8 mouse cellular contexts compared by ENCODE assay signal in genomic region chr6:100670880-100671344, GRCm38 (mm10). TPM values are rescaled to one million over a fixed set of nuclear protein-coding genes. Genes with fewer than 3 reads are reported as not detected.
A peak's percentile ranks its signal among the peaks of the same experiment; 100 is the strongest.
DNase-seq lines count a peak whose midpoint lies in the region; ATAC-seq lines count a peak whose summit lies in the region.

TSS of gene Shq1 (minus strand) at chr6:100671157.

- H3K36me3 ChIP-seq in heart, embryonic 10.5 days: no peaks in the 10 kb centered on the region
- H3K36me3 ChIP-seq in kidney, embryonic 15.5 days: no peaks in the 10 kb centered on the region

- peak within 1 kb of the TSS; percentile 96 for H3K4me3 ChIP-seq in heart, embryonic 10.5 days
- H3K4me3 ChIP-seq in kidney, embryonic 15.5 days (replicated peaks): peak within 1 kb of the TSS; percentile 98

- peak within 1 kb of the TSS; percentile 90 for H3K27ac ChIP-seq in heart, embryonic 10.5 days
- peak within 1 kb of the TSS; percentile 70 for H3K27ac ChIP-seq in kidney, embryonic 15.5 days

- no peaks in the 10 kb centered on the region for H3K9me3 ChIP-seq in heart, embryonic 10.5 days
- no peaks in the 10 kb centered on the region for H3K9me3 ChIP-seq in kidney, embryonic 15.5 days (replicated peaks)

- DNase-seq in B cell, adult 2 months: peak; percentile 93
- DNase-seq in brain, adult 2 months (ENCODE audit: low read depth, low spot score): peak; percentile 95
- peak; percentile 89 for DNase-seq in heart, embryonic 10.5 days (ENCODE audit: low spot score)
- DNase-seq in liver: peak; percentile 83
- peak; percentile 84 to 91 for DNase-seq in spleen, postnatal 4 days (ENCODE audit: low spot score in 2 of 2)

- peak; percentile 98 for ATAC-seq in erythroblast, adult 5-6 weeks (replicated peaks; ENCODE audit: low FRiP score, poor library complexity, severe bottlenecking)
- peak; percentile 92 for ATAC-seq in kidney, embryonic 15.5 days (replicated peaks; ENCODE audit: low FRiP score)
- ATAC-seq in monocyte, adult 5-6 weeks (replicated peaks; ENCODE audit: insufficient number of reproducible peaks, low FRiP score, low TSS enrichment, poor library complexity, severe bottlenecking): peak; percentile 95

- under 1% methylated on average over 49 of the region's 49 CpGs for WGBS in heart, embryonic 10.5 days
- WGBS in kidney, embryonic 15.5 days: under 1% methylated on average over 49 of the region's 49 CpGs

- peak within 1 kb of the TSS; percentile 83 for H3K9ac ChIP-seq in kidney, embryonic 15.5 days

- H3K4me2 ChIP-seq in kidney, embryonic 15.5 days: peak within 1 kb of the TSS; percentile 94

- peaks cover 5% of the 10 kb centered on the region; the same call in 1 of the 2 replicates for H3K27me3 ChIP-seq in heart, embryonic 10.5 days (ENCODE audit: insufficient read depth, poor library complexity, severe bottlenecking)
- H3K27me3 ChIP-seq in kidney, embryonic 15.5 days: peaks cover 14% of the 10 kb centered on the region

- H3K4me1 ChIP-seq in heart, embryonic 10.5 days: peaks cover 10% of the 10 kb centered on the region; the same call in 1 of the 2 replicates
- peaks cover 13% of the 10 kb centered on the region for H3K4me1 ChIP-seq in kidney, embryonic 15.5 days

RNA-seq across cellular contexts. Expression of gene Shq1, which starts in this region (rescaled TPM):
- total RNA-seq in erythroblast, adult 5-6 weeks (2015; ENCODE audit: low replicate concordance): 0.21 and 2.5 TPM in 2 replicates
- total RNA-seq in erythroblast, adult 5-6 weeks (2017; ENCODE audit: low replicate concordance): 2.6 and 4.6 TPM in 2 replicates
- polyA plus RNA-seq in heart, embryonic 10.5 days (2016; fragmentation: Nextera tagmentation; extraction: Ambion mirVana): 15.4 and 17.8 TPM in 2 replicates
- polyA plus RNA-seq in kidney, embryonic 15.5 days (2015; fragmentation: Nextera tagmentation; extraction: Ambion mirVana): 18.3 and 19.3 TPM in 2 replicates
- total RNA-seq in monocyte, adult 5-6 weeks (2017): 6.1 to 8.9 TPM (median 7.0 TPM) in 3 replicates

Comparison
In these comparisons a context has a peak if more than half of its experiments do, and no peak if none do; other contexts are left out.
1. Peak in every context shown above with its lines: DNase-seq, ATAC-seq, H3K4me3 ChIP-seq and H3K27ac ChIP-seq.